Mouse (Mus musculus) embryonic facial prominence, embryonic 14.5 days (tissue): Measurements from ENCODE around the gene Plxnb1. TPM values are rescaled to one million over a fixed set of nuclear protein-coding genes. Genes with fewer than 3 reads are reported as not detected.

ENCODE experiments used
- ATAC-seq: fragments of 200-750 bp; cut with Nextera tagmentation; 2 replicates; pipeline ENCODE4 v1.8.0; 2017; ENCODE audit warnings: low read depth, moderate number of reproducible peaks, moderate TSS enrichment
- DNase-seq: peaks from one replicate; pipeline ENCODE4 v3.0.0-alpha.2; 2015; ENCODE audit warnings: low spot score
- H3K27ac ChIP-seq: fragments of 300-500 bp; sonication (generic); replicated peaks from 2 replicates; pipeline ENCODE4 v1.5.1; 2014; ENCODE audit warnings: low read depth, mild to moderate bottlenecking, low read length, moderate library complexity
- H3K27me3 ChIP-seq: fragments of 300-500 bp; sonication (generic); replicated peaks from 2 replicates; pipeline ENCODE4 v1.6.1; 2014; ENCODE audit warnings: low read length; ENCODE audit not compliant: control insufficient read depth, insufficient read depth
- H3K36me3 ChIP-seq: fragments of 300-500 bp; sonication (generic); 2 replicates; pipeline ENCODE4 v1.6.1; 2014; ENCODE audit warnings: low read length, mixed read lengths; ENCODE audit not compliant: control insufficient read depth, insufficient read depth
- H3K4me1 ChIP-seq: fragments of 300-500 bp; sonication (generic); 2 replicates; pipeline ENCODE4 v1.6.1; 2014; ENCODE audit warnings: antibody characterized with exemption, low read length; ENCODE audit not compliant: control insufficient read depth, insufficient read depth
- H3K4me2 ChIP-seq: fragments of 300-500 bp; sonication (generic); 2 replicates; pipeline ENCODE4 v1.6.1; 2014; ENCODE audit warnings: low read depth, mild to moderate bottlenecking, low read length, moderate library complexity, mixed read lengths
- H3K4me3 ChIP-seq: fragments of 300-500 bp; sonication (generic); 2 replicates; pipeline ENCODE4 v1.5.1; 2014; ENCODE audit warnings: low read depth, mild to moderate bottlenecking, low read length
- H3K9ac ChIP-seq: fragments of 300-500 bp; sonication (generic); 2 replicates; pipeline ENCODE4 v1.6.1; 2014; ENCODE audit warnings: low read depth, mild to moderate bottlenecking, low read length, moderate library complexity, mixed read lengths
- H3K9me3 ChIP-seq: fragments of 300-500 bp; sonication (generic); 2 replicates; pipeline ENCODE4 v1.6.1; 2016; ENCODE audit warnings: low read length; ENCODE audit not compliant: control insufficient read depth
- WGBS: fragments of 180-500 bp; shearing (Covaris S2); extraction: QIAGEN DNeasy Blood & Tissue Kit; methylation state at CpG from one replicate; pipeline ENCODE4 v1.1.7; 2014; 5-methylcytosine and 5-hydroxymethylcytosine counted together
- polyA plus RNA-seq: library from polyadenylated mRNA; unstranded; fragments of >200 nt; fragmentation: Nextera tagmentation; extraction: Ambion mirVana; gene quantifications from 2 replicates; pipeline ENCODE4 v1.2.1, GENCODE M21; 2014

Gene Plxnb1
- polyA plus RNA-seq, 1 experiment from 2014 or later: 9.7 TPM

- no peaks in the 10 kb centered on the region for H3K27me3 ChIP-seq
- H3K27ac ChIP-seq: 0 out of 2 replicates have a peak overlapping the region, but pooled peaks have one; percentile 81
- no peaks in the 10 kb centered on the region for H3K9me3 ChIP-seq
- peaks cover 6% of the 10 kb centered on the region for H3K4me1 ChIP-seq
- H3K9ac ChIP-seq: no peak overlapping the region
- H3K4me3 ChIP-seq: no peak overlapping the region
- ATAC-seq: no peak
- DNase-seq: no peak
- H3K4me2 ChIP-seq: no peak overlapping the region
- 78% methylated on average over 3 of the region's 3 CpGs for WGBS
- H3K36me3 ChIP-seq: peaks cover 53% of the 10 kb centered on the region
These were observed 41.8 kb upstream of the Plxnb1 start for GRCm38 (mm10) chr9:109053366-109053765.

DNA sequence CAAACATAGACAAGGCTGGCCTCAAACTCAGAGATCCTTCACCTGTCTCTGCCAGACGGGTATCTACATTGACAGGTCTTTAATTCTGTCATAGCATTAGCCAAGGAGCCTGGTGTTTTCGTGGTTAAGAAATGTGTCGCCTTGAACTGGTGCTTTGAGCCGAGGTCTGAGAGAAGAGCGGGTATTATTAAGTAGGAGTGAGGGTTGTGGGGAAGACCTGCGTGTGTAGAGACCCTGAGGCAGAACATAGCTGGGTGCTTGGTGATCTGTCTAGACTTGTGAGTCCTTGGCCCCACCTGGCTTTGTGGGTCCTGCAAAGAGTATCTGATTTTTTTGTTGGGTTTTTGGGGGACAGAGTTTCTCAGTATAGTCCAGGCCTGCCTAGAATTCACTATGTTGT, 41.3 kb upstream of the Plxnb1 start:
- 58% methylated on average over 6 of the region's 6 CpGs for WGBS
- Histone ChIP-seq H3K27me3 (no peaks in the 10 kb centered on the region), H3K9me3 (no peaks in the 10 kb centered on the region), H3K9ac (no peak overlapping the region), H3K36me3 (peaks cover 53% of the 10 kb centered on the region), H3K4me2 (no peak overlapping the region), H3K4me3 (no peak overlapping the region), H3K27ac (peak overlapping the region; percentile 81), H3K4me1 (peaks cover 10% of the 10 kb centered on the region)
- ATAC-seq: no peak
- no peak for DNase-seq

- peak; percentile 80 for ATAC-seq
- peak; percentile 93 for DNase-seq
- H3K4me3 ChIP-seq: peak overlapping the region; percentile 31
- 6% methylated on average over 5 of the region's 7 CpGs for WGBS
- peak overlapping the region; percentile 52 for H3K9ac ChIP-seq
- H3K4me2 ChIP-seq: peak overlapping the region; percentile 53
- H3K36me3 ChIP-seq: peaks cover 50% of the 10 kb centered on the region
- H3K27me3 ChIP-seq: no peaks in the 10 kb centered on the region
- H3K9me3 ChIP-seq: no peaks in the 10 kb centered on the region
- peaks cover 11% of the 10 kb centered on the region for H3K4me1 ChIP-seq
- peak overlapping the region; percentile 81 for H3K27ac ChIP-seq
These were observed 40.5 kb upstream of the Plxnb1 start for GRCm38 (mm10) chr9:109054712-109055111.

GRCm38 (mm10) chr9:109055271-109056030, 39.7 kb upstream of the Plxnb1 start:
- 84% methylated on average over 12 of the region's 12 CpGs for WGBS
- no peak for ATAC-seq
- H3K27ac ChIP-seq: peak overlapping the region; percentile 81
- peak overlapping the region; percentile 53 for H3K4me2 ChIP-seq
- no peaks in the 10 kb centered on the region for H3K9me3 ChIP-seq
- H3K27me3 ChIP-seq: no peaks in the 10 kb centered on the region
- DNase-seq: no peak
- peak overlapping the region; percentile 31 for H3K4me3 ChIP-seq
- H3K4me1 ChIP-seq: peaks cover 11% of the 10 kb centered on the region
- H3K9ac ChIP-seq: peak overlapping the region; percentile 52
- H3K36me3 ChIP-seq: peaks cover 45% of the 10 kb centered on the region

GRCm38 (mm10) chr9:109056081-109056690, 39.0 kb upstream of the Plxnb1 start:
- 90% methylated on average over 17 of the region's 17 CpGs for WGBS
- no peaks in the 10 kb centered on the region for H3K27me3 ChIP-seq
- DNase-seq (no peak), ATAC-seq (no peak)
- H3K4me2 ChIP-seq: no peak overlapping the region
- H3K36me3 ChIP-seq: peaks cover 46% of the 10 kb centered on the region
- H3K4me1 ChIP-seq: peaks cover 11% of the 10 kb centered on the region
- no peak overlapping the region for H3K9ac ChIP-seq
- no peak overlapping the region for H3K4me3 ChIP-seq
- H3K9me3 ChIP-seq: no peaks in the 10 kb centered on the region
- no peak overlapping the region for H3K27ac ChIP-seq

GRCm38 (mm10) chr9:109056916-109057315, 38.3 kb upstream of the Plxnb1 start:
- no peak overlapping the region for H3K4me3 ChIP-seq
- H3K4me1 ChIP-seq: peaks cover 11% of the 10 kb centered on the region
- 93% methylated on average over 4 of the region's 4 CpGs for WGBS
- H3K36me3 ChIP-seq: peaks cover 49% of the 10 kb centered on the region
- no peaks in the 10 kb centered on the region for H3K9me3 ChIP-seq
- DNase-seq (no peak), ATAC-seq (no peak)
- H3K4me2 ChIP-seq: no peak overlapping the region
- no peak overlapping the region for H3K27ac ChIP-seq
- no peak overlapping the region for H3K9ac ChIP-seq
- H3K27me3 ChIP-seq: no peaks in the 10 kb centered on the region

DNA sequence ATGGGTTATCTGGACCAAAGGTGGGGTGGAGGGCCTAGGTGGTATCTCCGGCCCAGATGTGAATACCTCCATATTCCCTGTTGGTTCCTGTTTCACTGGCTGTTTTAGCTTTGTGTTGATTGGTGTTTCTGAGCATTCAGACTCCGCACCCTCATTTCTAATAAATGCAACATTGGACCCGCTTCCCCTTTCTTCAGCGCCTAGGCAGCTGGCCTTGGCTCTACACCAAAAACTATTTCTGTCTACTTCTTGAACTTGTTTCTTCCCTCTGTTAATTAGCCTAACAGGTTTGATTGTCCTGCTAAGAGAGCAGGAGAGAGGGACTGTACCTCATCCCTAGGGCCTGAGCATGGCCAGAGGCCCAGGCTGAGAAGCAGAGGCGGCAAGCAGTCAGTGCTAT, 37.6 kb upstream of the Plxnb1 start:
- Histone ChIP-seq H3K9ac (no peak overlapping the region), H3K9me3 (no peaks in the 10 kb centered on the region), H3K4me1 (peaks cover 11% of the 10 kb centered on the region), H3K27ac (no peak overlapping the region), H3K4me3 (no peak overlapping the region), H3K27me3 (no peaks in the 10 kb centered on the region), H3K4me2 (no peak overlapping the region), H3K36me3 (peaks cover 49% of the 10 kb centered on the region)
- 95% methylated on average over 5 of the region's 5 CpGs for WGBS
- ATAC-seq: no peak
- DNase-seq: no peak

GRCm38 (mm10) chr9:109058006-109058765, 37.0 kb upstream of the Plxnb1 start:
- peak overlapping the region; percentile 61 for H3K9ac ChIP-seq
- ATAC-seq (no peak), DNase-seq (no peak)
- H3K9me3 ChIP-seq: no peaks in the 10 kb centered on the region
- whole genome bisulfite sequencing: 90% methylated on average over 19 of the region's 19 CpGs
- peaks cover 11% of the 10 kb centered on the region for H3K4me1 ChIP-seq
- H3K4me2 ChIP-seq: peak overlapping the region; percentile 62; the same call in 1 of the 2 replicates
- peaks cover 52% of the 10 kb centered on the region for H3K36me3 ChIP-seq
- peak overlapping the region; percentile 36; the same call in 1 of the 2 replicates for H3K4me3 ChIP-seq
- no peaks in the 10 kb centered on the region for H3K27me3 ChIP-seq
- peak overlapping the region; percentile 84 for H3K27ac ChIP-seq
